Mouse (Mus musculus) E14TG2a.4 (cell line): ENCODE data around the gene Apol10b.
"Not testable (repeated sequence)": the region's sequence is repeated elsewhere in the genome, so short reads cannot be mapped to it uniquely, and the experiment has no call there.

Experiments used
- H3K27me3 ChIP-seq: 2 replicates; pipeline ENCODE4 v1.6.1; 2014; ENCODE audit warnings: low read length, control low read depth; ENCODE audit not compliant: insufficient read depth
- H3K36me3 ChIP-seq: 2 replicates; pipeline ENCODE4 v1.6.1; 2014; ENCODE audit warnings: low read length, control low read depth; ENCODE audit not compliant: insufficient read depth
- H3K4me1 ChIP-seq: replicated peaks from 2 replicates; pipeline ENCODE4 v1.6.1; 2014; ENCODE audit warnings: low read depth, low read length, control low read depth
- H3K4me3 ChIP-seq: replicated peaks from 2 replicates; pipeline ENCODE4 v1.5.1; 2014; ENCODE audit warnings: mild to moderate bottlenecking, low read length
- H3K9me3 ChIP-seq: 2 replicates; pipeline ENCODE4 v1.6.1; 2014; ENCODE audit warnings: low read length, control low read depth
- CTCF ChIP-seq: conservative IDR thresholded peaks from 2 replicates; pipeline ENCODE4 v1.5.1; 2014; ENCODE audit warnings: low read length
- NANOG ChIP-seq: IDR thresholded peaks from 2 replicates; pipeline ENCODE4 v1.6.1; 2014; ENCODE audit warnings: borderline replicate concordance, low read length, mixed read lengths
- POU5F1 ChIP-seq: IDR thresholded peaks from 2 replicates; pipeline ENCODE4 v1.6.1; 2014; ENCODE audit warnings: low read length, borderline replicate concordance

Apol10b gene

GRCm38 (mm10) chr15:77590881-77591280 lies 5.0 kb downstream of the Apol10b start:
- Histone ChIP-seq H3K27me3 (no peaks in the 10 kb centered on the region; the same call in 1 of the 2 replicates), H3K4me1 (peaks cover 3% of the 10 kb centered on the region; the same call in 1 of the 2 replicates), H3K36me3 (no peaks in the 10 kb centered on the region), H3K4me3 (no peak overlapping the region), H3K9me3 (no peaks in the 10 kb centered on the region)
- no peak for TF ChIP-seq POU5F1
- TF ChIP-seq NANOG = no peak
- TF ChIP-seq CTCF = no peak

- no peak for TF ChIP-seq NANOG
- no peak for TF ChIP-seq POU5F1
- no peak for TF ChIP-seq CTCF
- no peaks in the 10 kb centered on the region for H3K36me3 ChIP-seq
- H3K4me1 ChIP-seq = peaks cover 3% of the 10 kb centered on the region; the same call in 1 of the 2 replicates
- H3K9me3 ChIP-seq = no peaks in the 10 kb centered on the region
- no peak overlapping the region for H3K4me3 ChIP-seq
- H3K27me3 ChIP-seq = peaks cover 3% of the 10 kb centered on the region; the same call in 1 of the 2 replicates
These were observed 6.9 kb downstream of the Apol10b start for GRCm38 (mm10) chr15:77588981-77589380.

- Histone ChIP-seq H3K36me3 (no peaks in the 10 kb centered on the region), H3K4me3 (no peak overlapping the region), H3K9me3 (peaks cover 7% of the 10 kb centered on the region; the same call in 1 of the 2 replicates), H3K27me3 (0 out of 2 replicates have a peak, but pooled peaks cover 3% of the 10 kb centered on the region), H3K4me1 (peaks cover 3% of the 10 kb centered on the region; the same call in 1 of the 2 replicates)
- TF ChIP-seq NANOG = no peak
- no peak for TF ChIP-seq CTCF
- no peak for TF ChIP-seq POU5F1
These were observed 8.9 kb downstream of the Apol10b start for GRCm38 (mm10) chr15:77587026-77587425.

- H3K4me3 ChIP-seq = no peak overlapping the region
- 0 out of 2 replicates have a peak, but pooled peaks cover 3% of the 10 kb centered on the region for H3K27me3 ChIP-seq
- H3K4me1 ChIP-seq = no peaks in the 10 kb centered on the region
- H3K36me3 ChIP-seq = no peaks in the 10 kb centered on the region
- peaks cover 7% of the 10 kb centered on the region; the same call in 1 of the 2 replicates for H3K9me3 ChIP-seq
- no peak for TF ChIP-seq NANOG
- no peak for TF ChIP-seq POU5F1
- no peak for TF ChIP-seq CTCF
These were observed 14.2 kb downstream of the Apol10b start for GRCm38 (mm10) chr15:77581681-77582080.

GRCm38 (mm10) chr15:77579311-77579710 lies 16.6 kb downstream of the Apol10b start:
- Histone ChIP-seq H3K36me3 (no peaks in the 10 kb centered on the region), H3K9me3 (peaks cover 9% of the 10 kb centered on the region; the same call in 1 of the 2 replicates), H3K27me3 (no peaks in the 10 kb centered on the region), H3K4me3 (no peak overlapping the region), H3K4me1 (no peaks in the 10 kb centered on the region)
- no peak for TF ChIP-seq CTCF
- no peak for TF ChIP-seq POU5F1
- no peak for TF ChIP-seq NANOG

GRCm38 (mm10) chr15:77578801-77579200 lies 17.1 kb downstream of the Apol10b start:
- Histone ChIP-seq H3K9me3 (peaks cover 14% of the 10 kb centered on the region; the same call in 1 of the 2 replicates), H3K36me3 (no peaks in the 10 kb centered on the region), H3K27me3 (no peaks in the 10 kb centered on the region), H3K4me3 (no peak overlapping the region), H3K4me1 (no peaks in the 10 kb centered on the region)
- no peak for TF ChIP-seq NANOG
- TF ChIP-seq CTCF = no peak
- TF ChIP-seq POU5F1 = no peak

- H3K4me3 ChIP-seq = no peak overlapping the region
- H3K36me3 ChIP-seq = no peaks in the 10 kb centered on the region
- peaks cover 14% of the 10 kb centered on the region for H3K4me1 ChIP-seq
- TF ChIP-seq POU5F1 (no peak), CTCF (no peak), NANOG (no peak)
- H3K9me3 ChIP-seq = peaks cover 7% of the 10 kb centered on the region
- no peaks in the 10 kb centered on the region for H3K27me3 ChIP-seq
These were observed 32.7 kb downstream of the Apol10b start for GRCm38 (mm10) chr15:77563219-77563618.

GRCm38 (mm10) chr15:77561792-77562191 lies 34.1 kb downstream of the Apol10b start, which contains the start of gene 1700025B11Rik:
Gene 1700025B11Rik (minus strand): TSS chr15:77561892.
- Histone ChIP-seq H3K4me1 (peaks cover 14% of the 10 kb centered on the region), H3K27me3 (no peaks in the 10 kb centered on the region), H3K4me3 (no peak within 1 kb of the TSS), H3K36me3 (no peaks in the 10 kb centered on the region), H3K9me3 (no peaks in the 10 kb centered on the region)
- TF ChIP-seq NANOG (no peak), CTCF (no peak), POU5F1 (no peak)

GRCm38 (mm10) chr15:77539221-77539620 lies 56.7 kb downstream of the Apol10b start:
- H3K36me3 ChIP-seq, H3K9me3 ChIP-seq, H3K4me1 ChIP-seq, H3K4me3 ChIP-seq, H3K27me3 ChIP-seq: not testable (repeated sequence)
